Mouse (Mus musculus): ENCODE data around the gene Coa6. TPM values are rescaled to one million over a fixed set of nuclear protein-coding genes. Genes with fewer than 3 reads are reported as not detected.

Coa6 gene
- polyA plus RNA-seq, 1 experiment = 31.6 TPM

DNA sequence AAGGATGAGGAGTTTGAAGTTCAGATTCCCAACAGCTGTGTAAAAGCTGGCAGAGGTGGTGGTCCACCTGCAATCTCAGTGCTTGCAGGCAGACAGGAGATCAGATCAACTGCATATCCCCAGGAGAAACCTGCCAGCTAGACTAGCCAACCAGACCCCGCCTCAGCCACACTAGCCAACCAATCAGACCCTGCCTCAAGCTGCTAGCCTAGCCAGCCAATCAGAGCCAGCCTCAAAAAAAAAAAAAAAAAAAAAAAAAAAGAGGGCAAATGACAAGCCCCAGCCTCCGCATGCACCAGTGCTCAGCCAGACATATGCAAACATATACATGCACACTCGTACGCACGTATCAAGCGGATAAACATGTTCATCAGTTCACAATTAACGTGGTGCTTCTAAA, 33.1 kb downstream of the Coa6 start:
- H3K4me1 ChIP-seq (ENCODE audit: control insufficient read depth, insufficient read depth, low read length) = no peaks in the 10 kb centered on the region
- no peak overlapping the region for H3K27ac ChIP-seq (ENCODE audit: insufficient read depth, low read depth, low read length)
- no peak for TF ChIP-seq POLR2A (IDR thresholded peaks at IDR 0.05; ENCODE audit: borderline replicate concordance, low read depth, low read length)
- no peak for TF ChIP-seq CTCF (IDR thresholded peaks at IDR 0.05; ENCODE audit: low read depth, low read length)
- H3K4me3 ChIP-seq (ENCODE audit: insufficient read depth, low read length) = no peak overlapping the region

DNA sequence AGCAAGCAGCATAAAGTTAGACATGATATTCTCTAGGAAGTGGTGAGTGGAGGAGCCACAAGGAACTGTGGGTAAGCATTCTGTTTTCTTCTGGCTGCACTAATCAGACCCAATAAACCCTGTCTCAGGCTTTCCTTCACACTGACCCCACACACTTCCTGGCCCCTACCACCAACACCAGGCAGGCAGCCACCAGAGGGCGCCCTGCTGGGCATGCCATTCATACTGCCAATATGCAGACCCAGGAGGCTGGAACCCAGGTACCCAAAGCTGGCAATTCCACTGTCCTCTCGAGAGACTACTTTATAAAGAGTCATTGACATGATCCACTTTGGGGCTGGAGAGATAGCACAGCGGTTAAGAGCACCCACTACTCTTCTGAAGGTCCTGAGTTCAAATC, 38.0 kb downstream of the Coa6 start:
- Histone ChIP-seq H3K4me1 (ENCODE audit: control insufficient read depth, insufficient read depth, low read length) (peaks cover 6% of the 10 kb centered on the region; the same call in 1 of the 2 replicates), H3K4me3 (ENCODE audit: insufficient read depth, low read length) (no peak overlapping the region)
- TF ChIP-seq CTCF (IDR thresholded peaks at IDR 0.05; ENCODE audit: low read depth, low read length) = peak; percentile 83
- no peak for TF ChIP-seq POLR2A (IDR thresholded peaks at IDR 0.05; ENCODE audit: borderline replicate concordance, low read depth, low read length)

DNA sequence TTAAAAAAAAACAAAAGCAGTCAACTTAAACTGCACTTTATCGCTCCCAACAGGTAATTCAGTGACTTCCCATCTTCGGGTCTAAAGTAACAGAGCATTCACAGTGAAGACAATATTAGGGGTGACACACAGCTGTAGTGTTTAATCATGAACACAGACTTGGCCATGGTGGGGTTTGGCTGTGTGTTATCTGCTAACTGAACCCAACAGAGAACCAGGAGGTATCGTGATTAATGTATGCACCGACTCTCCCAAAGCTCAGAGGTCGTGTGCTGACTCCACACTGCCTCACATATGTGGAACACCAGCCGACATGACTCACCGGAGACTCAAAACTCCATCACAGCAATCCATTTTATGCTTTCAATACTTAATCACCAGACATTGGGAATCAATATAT, 39.4 kb downstream of the Coa6 start:
- Histone ChIP-seq H3K27ac (ENCODE audit: insufficient read depth, low read depth, low read length) (no peak overlapping the region), H3K4me1 (ENCODE audit: control insufficient read depth, insufficient read depth, low read length) (peaks cover 6% of the 10 kb centered on the region; the same call in 1 of the 2 replicates), H3K4me3 (ENCODE audit: insufficient read depth, low read length) (no peak overlapping the region)
- TF ChIP-seq CTCF (IDR thresholded peaks at IDR 0.05; ENCODE audit: low read depth, low read length) (no peak), POLR2A (IDR thresholded peaks at IDR 0.05; ENCODE audit: borderline replicate concordance, low read depth, low read length) (no peak)

More for the DNA sequence above, 38.0 kb downstream of the Coa6 start:
- no peak overlapping the region for H3K27ac ChIP-seq (ENCODE audit: insufficient read depth, low read depth, low read length)

DNA sequence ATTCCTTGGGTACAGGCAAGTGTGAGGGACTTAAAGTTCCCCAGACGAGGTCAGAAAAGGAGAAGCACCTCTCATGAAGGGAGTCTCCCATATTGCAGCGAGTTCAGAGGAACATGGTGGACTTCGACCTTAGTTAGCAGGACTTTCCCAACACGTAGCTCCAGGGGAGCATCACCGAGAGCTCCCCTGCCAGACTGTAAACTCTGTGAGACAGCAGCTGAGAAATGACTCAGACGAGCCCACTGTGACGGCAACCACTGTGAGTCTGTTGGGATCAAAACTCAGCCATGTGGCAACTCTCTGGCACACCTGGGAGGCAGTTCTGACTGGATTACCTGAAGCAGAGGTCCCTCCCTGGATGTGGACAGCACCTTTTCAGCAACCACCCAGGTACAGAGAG, 41.8 kb downstream of the Coa6 start:
- TF ChIP-seq POLR2A (IDR thresholded peaks at IDR 0.05; ENCODE audit: borderline replicate concordance, low read depth, low read length) (no peak), CTCF (IDR thresholded peaks at IDR 0.05; ENCODE audit: low read depth, low read length) (no peak)

DNA sequence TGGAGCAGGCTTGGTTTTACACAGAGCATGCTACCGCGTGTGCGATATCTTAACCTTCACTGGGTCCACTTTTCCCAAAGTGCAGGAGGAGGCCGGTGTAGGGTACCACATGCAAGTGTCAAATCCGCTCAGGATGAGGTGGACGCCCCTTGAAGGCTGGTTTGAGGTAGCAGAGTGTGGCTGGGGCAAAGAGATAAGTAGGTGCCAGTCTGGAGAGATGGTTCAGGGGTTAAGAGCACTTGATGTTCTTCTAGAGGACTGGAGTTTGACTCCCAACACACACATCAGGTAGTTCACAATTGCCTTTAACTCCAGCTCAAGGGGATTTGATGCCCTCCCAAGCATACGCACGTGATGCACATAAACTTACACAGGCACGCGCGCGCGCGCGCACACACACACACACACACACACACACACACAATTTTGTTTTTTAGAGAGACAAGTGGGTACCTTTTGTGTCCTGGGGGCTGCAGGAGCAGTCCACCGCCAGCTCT, 51.5 kb downstream of the Coa6 start:
- Histone ChIP-seq H3K27ac (ENCODE audit: insufficient read depth, low read depth, low read length) (peak overlapping the region; percentile 42), H3K4me1 (ENCODE audit: control insufficient read depth, insufficient read depth, low read length) (peaks cover 15% of the 10 kb centered on the region), H3K4me3 (ENCODE audit: insufficient read depth, low read length) (peak overlapping the region; percentile 84)
- no peak for TF ChIP-seq POLR2A (IDR thresholded peaks at IDR 0.05; ENCODE audit: borderline replicate concordance, low read depth, low read length)
- TF ChIP-seq CTCF (IDR thresholded peaks at IDR 0.05; ENCODE audit: low read depth, low read length) = no peak

More for the DNA sequence above, 41.8 kb downstream of the Coa6 start:
- Histone ChIP-seq H3K4me1 (ENCODE audit: control insufficient read depth, insufficient read depth, low read length) (peaks cover 6% of the 10 kb centered on the region; the same call in 1 of the 2 replicates), H3K27ac (ENCODE audit: insufficient read depth, low read depth, low read length) (no peak overlapping the region), H3K4me3 (ENCODE audit: insufficient read depth, low read length) (no peak overlapping the region)

DNA sequence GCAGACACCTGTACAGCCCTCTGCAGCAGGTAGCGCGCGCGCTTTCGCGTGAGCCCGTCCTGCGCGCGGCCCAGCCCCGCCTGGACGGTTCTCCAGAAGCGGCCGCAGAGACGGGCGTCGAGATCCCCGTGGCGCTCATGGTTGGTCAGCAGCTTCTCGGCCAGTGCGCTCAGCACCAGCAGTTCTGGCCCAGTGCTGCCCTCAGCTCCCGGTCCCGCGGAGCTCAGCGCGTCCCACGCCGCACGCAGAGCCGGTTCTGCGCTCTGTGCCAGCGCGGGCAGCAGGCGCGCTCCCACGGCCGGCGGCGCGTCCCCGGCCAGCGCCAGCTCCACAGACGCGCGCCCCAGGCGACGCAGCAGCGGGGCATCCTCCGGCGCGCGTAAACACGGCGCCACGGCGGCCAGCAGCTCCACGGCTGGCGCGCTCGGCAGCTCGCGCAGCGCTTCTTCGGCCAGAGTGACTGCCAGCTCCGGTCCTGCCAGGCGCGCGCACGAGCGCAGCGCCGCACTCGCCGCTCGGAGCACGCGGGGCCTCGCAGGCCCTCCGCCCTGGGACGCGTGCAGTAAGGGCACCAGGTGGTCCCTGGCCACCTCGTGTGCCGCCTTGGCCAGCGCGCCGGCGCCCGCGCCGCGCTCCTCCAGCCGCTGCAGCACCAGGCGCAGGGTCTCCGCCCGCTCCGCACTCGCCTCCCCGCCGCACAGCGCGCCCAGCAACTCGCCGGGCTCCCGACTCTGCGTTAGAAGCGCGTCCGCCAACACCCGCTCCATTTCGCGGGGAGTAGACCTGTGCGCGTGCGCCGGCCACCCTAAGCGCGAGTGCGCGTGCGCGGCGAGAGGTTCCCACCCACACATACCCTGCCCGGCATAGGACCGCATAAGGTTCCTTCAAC, 52.2 kb downstream of the Coa6 start, which contains the start of gene Tarbp1:
Gene Tarbp1 (minus strand): TSS at position 767 of the 889 bp plus-strand sequence.
- H3K27ac ChIP-seq (ENCODE audit: insufficient read depth, low read depth, low read length) = peak within 1 kb of the TSS; percentile 42
- TF ChIP-seq POLR2A (IDR thresholded peaks at IDR 0.05; ENCODE audit: borderline replicate concordance, low read depth, low read length) (no peak), CTCF (IDR thresholded peaks at IDR 0.05; ENCODE audit: low read depth, low read length) (no peak)
- peaks cover 15% of the 10 kb centered on the region for H3K4me1 ChIP-seq (ENCODE audit: control insufficient read depth, insufficient read depth, low read length)
- peak within 1 kb of the TSS; percentile 84 for H3K4me3 ChIP-seq (ENCODE audit: insufficient read depth, low read length)

Other genes with a start within 250 kb of the Coa6 start
- gene Slc35f3, start 124.0 kb upstream of the Coa6 start, polyA plus RNA-seq (2012; ENCODE audit: insufficient read depth, insufficient read length, missing spikeins) = not detected in 2 replicates
- gene Tarbp1, start 52.5 kb downstream of the Coa6 start, polyA plus RNA-seq (2012; ENCODE audit: insufficient read depth, insufficient read length, missing spikeins) = 1.7 and 2.1 TPM in 2 replicates
- gene Irf2bp2, start 171.5 kb downstream of the Coa6 start, polyA plus RNA-seq (2012; ENCODE audit: insufficient read depth, insufficient read length, missing spikeins) = 163 and 167 TPM in 2 replicates

Data from bone marrow macrophage, adult 2 months (primary cell).